Mouse (Mus musculus): ENCODE measurements at regions not wholly inside any gene's neighbourhood (a gene's known extent, or its start where the extent isn't known, plus 50 kb on each side); places are given as distances from the start of the nearest gene placed in this dataset.
A peak's percentile ranks its signal among the peaks of the same experiment; 100 is the strongest.
"Not testable (repeated sequence)": the region's sequence is repeated elsewhere in the genome, so short reads cannot be mapped to it uniquely, and the experiment has no call there.

- Histone ChIP-seq H3K27me3 (ENCODE audit: control insufficient read depth, insufficient read depth, low read length) (no peaks in the 10 kb centered on the region), H3K9me3 (replicated peaks; ENCODE audit: control insufficient read depth, low read length) (no peaks in the 10 kb centered on the region), H3K4me2 (ENCODE audit: low read depth, low read length) (no peak overlapping the region), H3K36me3 (replicated peaks; ENCODE audit: control insufficient read depth, insufficient read depth, low read length) (no peaks in the 10 kb centered on the region), H3K9ac (replicated peaks; ENCODE audit: low read depth, low read length) (no peak overlapping the region), H3K27ac (ENCODE audit: low read depth) (no peak overlapping the region), H3K4me1 (ENCODE audit: control insufficient read depth, insufficient read depth) (no peaks in the 10 kb centered on the region), H3K4me3 (ENCODE audit: low read depth, low read length) (no peak overlapping the region)
- TF ChIP-seq EP300 (IDR thresholded peaks at IDR 0.05; ENCODE audit: low read depth) (no peak), CTCF (IDR thresholded peaks at IDR 0.05; ENCODE audit: low read depth) (no peak)
- no peak for ATAC-seq (ENCODE audit: insufficient read depth, low read depth)
- DNase-seq (ENCODE audit: low spot score) = no peak
- 71% methylated on average over 5 of the region's 5 CpGs for WGBS
These were observed 459.4 kb downstream of the Dad1 start for GRCm38 (mm10) chr14:53794527-53794926.

- WGBS = 57% methylated on average over 1 of the region's 1 CpGs
- ATAC-seq (ENCODE audit: insufficient read depth, low read depth) = not testable (repeated sequence)
These were observed 461.5 kb downstream of the Dad1 start for GRCm38 (mm10) chr14:53792432-53792831.

DNA sequence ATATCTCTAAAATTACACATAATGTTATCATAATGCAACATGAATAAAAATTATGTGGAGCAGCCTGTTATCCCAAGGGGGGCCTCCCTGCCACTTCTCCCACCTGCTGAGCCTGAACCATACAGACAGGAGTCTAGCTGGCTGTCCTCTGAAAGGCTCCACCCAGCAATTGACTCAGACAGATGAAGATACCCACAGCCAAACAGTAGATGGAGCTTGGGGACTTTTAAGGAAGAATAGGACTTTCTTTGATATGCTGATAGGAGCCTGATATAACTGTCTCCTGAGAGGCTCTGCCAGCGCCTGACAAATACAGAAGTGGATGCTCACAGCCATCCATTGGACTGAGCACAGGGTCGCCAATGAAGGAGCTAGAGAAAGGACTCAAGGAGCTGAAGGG lies 468.4 kb downstream of the Dad1 start:
- not testable (repeated sequence) for H3K36me3 ChIP-seq (replicated peaks; ENCODE audit: control insufficient read depth, insufficient read depth, low read length); H3K27me3 ChIP-seq (ENCODE audit: control insufficient read depth, insufficient read depth, low read length); H3K4me3 ChIP-seq (ENCODE audit: low read depth, low read length); H3K27ac ChIP-seq (ENCODE audit: low read depth); H3K4me2 ChIP-seq (ENCODE audit: low read depth, low read length); ATAC-seq (ENCODE audit: insufficient read depth, low read depth); H3K9me3 ChIP-seq (replicated peaks; ENCODE audit: control insufficient read depth, low read length); DNase-seq (ENCODE audit: low spot score); H3K4me1 ChIP-seq (ENCODE audit: control insufficient read depth, insufficient read depth); H3K9ac ChIP-seq (replicated peaks; ENCODE audit: low read depth, low read length)
- 53% methylated on average over 2 of the region's 2 CpGs for WGBS

More at GRCm38 (mm10) chr14:53792432-53792831, 461.5 kb downstream of the Dad1 start:
- not testable (repeated sequence) for H3K27me3 ChIP-seq (ENCODE audit: control insufficient read depth, insufficient read depth, low read length); DNase-seq (ENCODE audit: low spot score); H3K9me3 ChIP-seq (replicated peaks; ENCODE audit: control insufficient read depth, low read length); H3K27ac ChIP-seq (ENCODE audit: low read depth); H3K4me2 ChIP-seq (ENCODE audit: low read depth, low read length); H3K4me1 ChIP-seq (ENCODE audit: control insufficient read depth, insufficient read depth); H3K4me3 ChIP-seq (ENCODE audit: low read depth, low read length); H3K9ac ChIP-seq (replicated peaks; ENCODE audit: low read depth, low read length); H3K36me3 ChIP-seq (replicated peaks; ENCODE audit: control insufficient read depth, insufficient read depth, low read length)

- Histone ChIP-seq H3K9me3 (replicated peaks; ENCODE audit: control insufficient read depth, low read length) (no peaks in the 10 kb centered on the region), H3K9ac (replicated peaks; ENCODE audit: low read depth, low read length) (no peak overlapping the region), H3K36me3 (replicated peaks; ENCODE audit: control insufficient read depth, insufficient read depth, low read length) (no peaks in the 10 kb centered on the region), H3K4me1 (ENCODE audit: control insufficient read depth, insufficient read depth) (no peaks in the 10 kb centered on the region), H3K27ac (ENCODE audit: low read depth) (no peak overlapping the region), H3K4me2 (ENCODE audit: low read depth, low read length) (no peak overlapping the region), H3K27me3 (ENCODE audit: control insufficient read depth, insufficient read depth, low read length) (no peaks in the 10 kb centered on the region), H3K4me3 (ENCODE audit: low read depth, low read length) (no peak overlapping the region)
- TF ChIP-seq EP300 (IDR thresholded peaks at IDR 0.05; ENCODE audit: low read depth) (no peak), CTCF (IDR thresholded peaks at IDR 0.05; ENCODE audit: low read depth) (no peak)
- no peak for DNase-seq (ENCODE audit: low spot score)
- 61% methylated on average over 3 of the region's 3 CpGs for WGBS
- no peak for ATAC-seq (ENCODE audit: insufficient read depth, low read depth)
These were observed 476.5 kb downstream of the Dad1 start for GRCm38 (mm10) chr14:53777375-53777774.

DNA sequence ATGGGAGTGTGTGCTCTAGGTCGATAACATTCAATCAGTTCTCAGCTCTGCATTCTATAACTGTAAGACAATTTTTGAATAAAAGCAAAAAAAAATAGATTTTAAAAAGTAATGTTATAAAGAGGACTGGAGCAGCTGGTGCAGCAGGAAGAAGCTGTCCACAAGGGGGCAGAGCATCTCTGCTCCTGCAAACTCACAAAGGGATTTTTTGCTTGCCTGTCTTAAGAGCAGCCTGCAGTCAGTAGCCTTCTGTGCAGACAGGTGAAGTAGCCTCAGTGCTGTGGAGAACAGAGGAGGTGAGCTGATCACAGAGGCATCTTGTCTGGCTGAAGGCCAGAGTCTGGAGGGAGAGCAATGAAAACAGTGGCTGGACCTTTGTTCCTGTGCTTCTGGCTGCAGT lies 477.2 kb downstream of the Dad1 start:
- TF ChIP-seq CTCF (IDR thresholded peaks at IDR 0.05; ENCODE audit: low read depth) = peak; percentile 66
- not testable (repeated sequence) for H3K9me3 ChIP-seq (replicated peaks; ENCODE audit: control insufficient read depth, low read length); H3K36me3 ChIP-seq (replicated peaks; ENCODE audit: control insufficient read depth, insufficient read depth, low read length); ATAC-seq (ENCODE audit: insufficient read depth, low read depth); H3K4me2 ChIP-seq (ENCODE audit: low read depth, low read length); H3K4me3 ChIP-seq (ENCODE audit: low read depth, low read length); H3K4me1 ChIP-seq (ENCODE audit: control insufficient read depth, insufficient read depth); H3K27ac ChIP-seq (ENCODE audit: low read depth); H3K9ac ChIP-seq (replicated peaks; ENCODE audit: low read depth, low read length); H3K27me3 ChIP-seq (ENCODE audit: control insufficient read depth, insufficient read depth, low read length)
- DNase-seq (ENCODE audit: low spot score) = peak; percentile 8
- 41% methylated on average over 1 of the region's 1 CpGs for WGBS

- 62% methylated on average over 6 of the region's 6 CpGs for WGBS
These were observed 487.4 kb downstream of the Dad1 start for GRCm38 (mm10) chr14:53766501-53766900.

GRCm38 (mm10) chr14:53765918-53766317 lies 488.0 kb downstream of the Dad1 start:
- DNase-seq (ENCODE audit: low spot score); H3K9ac ChIP-seq (replicated peaks; ENCODE audit: low read depth, low read length); H3K4me2 ChIP-seq (ENCODE audit: low read depth, low read length); H3K27me3 ChIP-seq (ENCODE audit: control insufficient read depth, insufficient read depth, low read length); H3K9me3 ChIP-seq (replicated peaks; ENCODE audit: control insufficient read depth, low read length); H3K4me1 ChIP-seq (ENCODE audit: control insufficient read depth, insufficient read depth); H3K27ac ChIP-seq (ENCODE audit: low read depth); H3K4me3 ChIP-seq (ENCODE audit: low read depth, low read length); H3K36me3 ChIP-seq (replicated peaks; ENCODE audit: control insufficient read depth, insufficient read depth, low read length); ATAC-seq (ENCODE audit: insufficient read depth, low read depth): not testable (repeated sequence)
- 58% methylated on average over 1 of the region's 1 CpGs for WGBS

More at GRCm38 (mm10) chr14:53766501-53766900, 487.4 kb downstream of the Dad1 start:
- H3K36me3 ChIP-seq (replicated peaks; ENCODE audit: control insufficient read depth, insufficient read depth, low read length); H3K27ac ChIP-seq (ENCODE audit: low read depth); H3K4me2 ChIP-seq (ENCODE audit: low read depth, low read length); ATAC-seq (ENCODE audit: insufficient read depth, low read depth); H3K4me1 ChIP-seq (ENCODE audit: control insufficient read depth, insufficient read depth); H3K27me3 ChIP-seq (ENCODE audit: control insufficient read depth, insufficient read depth, low read length); DNase-seq (ENCODE audit: low spot score); H3K9me3 ChIP-seq (replicated peaks; ENCODE audit: control insufficient read depth, low read length); H3K4me3 ChIP-seq (ENCODE audit: low read depth, low read length); H3K9ac ChIP-seq (replicated peaks; ENCODE audit: low read depth, low read length): not testable (repeated sequence)

- H3K9ac ChIP-seq (replicated peaks; ENCODE audit: low read depth, low read length); H3K27me3 ChIP-seq (ENCODE audit: control insufficient read depth, insufficient read depth, low read length); H3K36me3 ChIP-seq (replicated peaks; ENCODE audit: control insufficient read depth, insufficient read depth, low read length); H3K9me3 ChIP-seq (replicated peaks; ENCODE audit: control insufficient read depth, low read length); H3K4me1 ChIP-seq (ENCODE audit: control insufficient read depth, insufficient read depth); H3K4me3 ChIP-seq (ENCODE audit: low read depth, low read length); ATAC-seq (ENCODE audit: insufficient read depth, low read depth); DNase-seq (ENCODE audit: low spot score); H3K27ac ChIP-seq (ENCODE audit: low read depth); H3K4me2 ChIP-seq (ENCODE audit: low read depth, low read length): not testable (repeated sequence)
- whole genome bisulfite sequencing = 55% methylated on average over 2 of the region's 2 CpGs
These were observed 493.3 kb downstream of the Dad1 start for GRCm38 (mm10) chr14:53760578-53760977.

GRCm38 (mm10) chr14:53757782-53758181 lies 496.1 kb downstream of the Dad1 start:
- WGBS = 53% methylated on average over 4 of the region's 4 CpGs
- not testable (repeated sequence) for H3K36me3 ChIP-seq (replicated peaks; ENCODE audit: control insufficient read depth, insufficient read depth, low read length); H3K9ac ChIP-seq (replicated peaks; ENCODE audit: low read depth, low read length); H3K4me2 ChIP-seq (ENCODE audit: low read depth, low read length); ATAC-seq (ENCODE audit: insufficient read depth, low read depth); H3K9me3 ChIP-seq (replicated peaks; ENCODE audit: control insufficient read depth, low read length); H3K27ac ChIP-seq (ENCODE audit: low read depth); H3K4me1 ChIP-seq (ENCODE audit: control insufficient read depth, insufficient read depth); H3K4me3 ChIP-seq (ENCODE audit: low read depth, low read length); DNase-seq (ENCODE audit: low spot score); H3K27me3 ChIP-seq (ENCODE audit: control insufficient read depth, insufficient read depth, low read length)

All from heart, postnatal 0 days (tissue).